Mouse (Mus musculus) embryo, embryonic 10.5 days (tissue): ENCODE data around the gene Smarcd1.
"Not testable (repeated sequence)": the region's sequence is repeated elsewhere in the genome, so short reads cannot be mapped to it uniquely, and the experiment has no call there.

Experiments
- DNase-seq: peaks from one replicate; pipeline ENCODE4 v3.0.0-alpha.2; 2015; ENCODE audit warnings: low spot score

Gene Smarcd1

GRCm38 (mm10) chr15:99715361-99715865 is 13.5 kb downstream of the Smarcd1 start:
- no peak for DNase-seq

DNA sequence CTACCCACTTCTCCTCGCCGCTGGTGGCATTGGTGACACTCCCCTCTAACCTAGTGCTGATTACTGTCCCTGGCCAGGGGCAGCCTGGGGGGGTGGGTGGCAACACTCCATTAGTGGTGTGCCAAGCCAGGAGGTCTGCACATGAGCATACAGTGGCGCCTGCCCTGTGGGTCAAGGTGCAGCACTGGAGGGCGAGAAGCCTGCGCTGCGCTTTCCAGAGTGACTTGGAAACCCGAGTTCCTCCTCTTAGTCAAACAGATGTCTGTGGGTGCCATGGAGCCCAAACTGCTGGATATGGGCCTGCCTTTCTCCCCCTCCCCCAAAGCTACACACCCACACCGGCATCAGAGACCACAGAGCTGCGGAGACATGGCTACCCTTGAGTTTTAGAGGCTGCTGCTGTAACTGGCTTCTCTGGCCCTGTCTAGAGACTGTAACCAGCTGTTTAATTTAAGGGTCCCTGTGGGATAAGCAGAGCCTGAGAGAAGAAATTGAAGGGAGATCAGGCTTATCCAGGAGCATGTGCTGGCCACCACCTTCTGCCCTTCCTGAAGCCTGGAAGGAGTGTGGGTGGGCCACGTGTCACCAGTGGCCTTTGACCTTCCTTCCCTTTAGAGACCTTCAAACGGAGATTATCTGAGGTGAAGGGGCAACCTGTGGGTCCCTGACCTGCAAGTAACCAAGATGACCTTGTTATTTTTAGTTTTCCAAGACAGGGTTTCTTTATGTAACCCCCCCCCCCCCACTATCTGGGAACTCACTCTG is 14.2 kb downstream of the Smarcd1 start:
- DNase-seq, result no peak

GRCm38 (mm10) chr15:99716814-99717213 is 14.9 kb downstream of the Smarcd1 start:
- DNase-seq, result no peak

- no peak for DNase-seq
These were observed 15.7 kb downstream of the Smarcd1 start, which contains the start of gene Gpd1 for GRCm38 (mm10) chr15:99717386-99718334. TSS of gene Gpd1 (plus strand) at chr15:99717515.

- no peak for DNase-seq
These were observed 16.6 kb downstream of the Smarcd1 start for GRCm38 (mm10) chr15:99718461-99719021.

- DNase-seq, result no peak
These were observed 17.9 kb downstream of the Smarcd1 start for GRCm38 (mm10) chr15:99719865-99720264.

DNA sequence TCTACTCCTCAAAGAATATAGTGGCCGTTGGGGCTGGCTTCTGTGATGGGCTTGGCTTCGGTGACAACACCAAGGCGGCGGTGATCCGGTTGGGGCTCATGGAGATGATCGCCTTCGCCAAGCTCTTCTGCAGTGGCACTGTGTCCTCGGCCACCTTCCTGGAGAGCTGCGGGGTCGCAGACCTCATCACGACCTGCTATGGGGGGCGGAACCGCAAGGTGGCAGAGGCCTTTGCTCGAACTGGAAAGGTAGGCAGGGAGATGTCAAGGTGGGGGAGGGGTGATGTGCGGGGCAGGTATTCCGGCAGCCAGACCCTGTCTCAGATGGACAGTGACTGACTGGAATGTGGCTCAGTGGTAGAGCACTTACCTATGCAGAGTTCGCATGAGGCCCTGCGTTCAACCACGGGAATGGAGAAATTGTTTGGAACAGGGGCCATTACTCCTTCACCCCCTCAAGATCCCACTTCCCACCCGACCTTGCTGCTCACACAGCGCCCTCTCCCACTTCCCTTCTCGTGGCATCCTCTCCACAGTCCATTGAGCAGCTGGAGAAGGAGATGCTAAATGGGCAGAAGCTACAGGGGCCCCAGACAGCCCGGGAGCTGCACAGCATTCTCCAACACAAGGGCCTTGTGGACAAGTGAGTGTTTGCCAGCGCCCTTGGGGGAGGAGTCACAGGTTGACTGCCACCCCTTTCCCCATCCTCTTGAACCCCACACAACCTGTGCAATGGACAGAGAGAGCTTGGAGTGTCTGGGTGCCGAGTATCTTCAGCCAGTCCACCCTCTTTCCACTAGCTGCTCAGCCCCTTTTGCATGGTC is 20.2 kb downstream of the Smarcd1 start:
- DNase-seq, result no peak

GRCm38 (mm10) chr15:99723120-99723514 is 21.2 kb downstream of the Smarcd1 start:
- DNase-seq, result no peak

- DNase-seq, result peak; percentile 63
These were observed 21.8 kb downstream of the Smarcd1 start for GRCm38 (mm10) chr15:99723515-99724291.

DNA sequence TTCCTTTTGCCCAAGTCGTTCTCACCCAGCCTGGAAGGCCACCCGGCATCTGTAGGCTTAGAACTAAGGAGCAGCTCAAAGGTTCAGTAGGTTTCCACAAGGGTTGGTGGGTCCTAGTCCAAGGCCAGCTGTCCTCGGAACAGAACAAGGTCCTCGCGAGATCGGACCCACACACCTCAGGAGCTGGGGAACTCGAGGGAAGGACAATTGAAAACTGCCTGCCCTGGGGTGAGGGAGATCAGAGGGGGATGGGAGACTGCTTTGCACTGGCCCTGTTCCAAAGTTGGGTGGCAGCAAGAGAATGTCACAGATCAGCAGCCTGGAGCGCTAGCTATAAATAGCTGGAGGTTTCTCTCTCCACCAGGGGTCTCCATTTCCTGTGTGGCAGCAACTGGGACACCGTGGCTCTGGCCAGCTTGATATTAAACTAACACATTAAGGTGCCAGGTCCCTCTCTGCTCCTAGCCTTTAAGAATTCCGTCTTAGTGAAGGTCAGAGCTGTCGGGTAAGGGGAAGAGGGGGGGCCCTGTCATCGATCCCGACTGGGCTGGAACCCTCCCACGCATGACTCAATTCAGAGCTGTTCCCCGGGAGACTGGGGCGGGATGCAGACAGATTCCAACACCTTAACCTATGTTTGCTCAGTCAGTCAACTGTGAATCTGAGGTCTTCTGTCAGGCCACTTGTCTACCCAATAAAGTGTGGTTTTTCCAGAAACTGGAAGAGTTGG is 22.5 kb downstream of the Smarcd1 start:
- DNase-seq, result peak; percentile 86

DNA sequence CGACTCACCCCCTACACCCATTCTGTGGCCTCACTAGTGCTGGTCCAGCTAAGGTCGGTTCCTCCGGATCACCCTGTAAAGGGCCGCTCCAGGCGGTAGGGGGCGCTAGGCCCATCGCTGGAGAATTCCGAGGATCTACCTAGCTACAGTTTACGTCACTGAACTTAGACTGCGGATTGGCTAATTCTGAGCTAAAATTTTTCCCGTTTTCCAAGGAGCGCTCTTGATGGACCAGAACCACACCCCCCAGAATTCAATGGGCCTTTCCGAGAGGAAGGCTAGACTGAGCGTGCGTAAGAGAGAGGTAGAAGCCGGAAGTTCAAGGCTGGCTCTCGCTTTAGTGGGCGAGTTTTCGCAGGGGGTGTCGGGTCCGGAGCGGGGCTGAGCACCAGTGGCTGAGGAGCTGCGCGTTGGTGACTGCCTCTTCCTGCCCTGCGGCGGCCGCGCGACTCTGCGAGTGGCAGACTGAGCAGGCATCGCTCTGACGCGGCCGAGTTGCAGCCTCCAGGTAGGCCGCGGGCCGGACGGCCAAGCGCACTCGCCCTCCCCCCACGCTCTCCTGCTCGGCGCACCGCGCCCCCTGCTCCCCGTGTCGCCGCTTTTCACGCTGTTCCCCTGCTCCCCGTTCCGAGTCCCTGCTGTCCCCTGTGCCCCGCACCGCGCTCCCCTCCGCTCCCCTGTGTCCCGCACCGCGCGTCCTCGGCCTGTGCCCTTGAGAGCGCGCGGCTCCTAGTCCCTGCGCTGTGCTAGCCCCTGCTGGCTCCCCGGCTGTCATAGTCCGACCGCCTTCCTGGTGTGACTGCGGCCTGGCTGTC is 23.6 kb downstream of the Smarcd1 start, which contains the start of gene Cox14:
Cox14 (plus strand) TSS at position 278 of the 815 bp plus-strand sequence.
- DNase-seq, result peak; percentile 99

DNA sequence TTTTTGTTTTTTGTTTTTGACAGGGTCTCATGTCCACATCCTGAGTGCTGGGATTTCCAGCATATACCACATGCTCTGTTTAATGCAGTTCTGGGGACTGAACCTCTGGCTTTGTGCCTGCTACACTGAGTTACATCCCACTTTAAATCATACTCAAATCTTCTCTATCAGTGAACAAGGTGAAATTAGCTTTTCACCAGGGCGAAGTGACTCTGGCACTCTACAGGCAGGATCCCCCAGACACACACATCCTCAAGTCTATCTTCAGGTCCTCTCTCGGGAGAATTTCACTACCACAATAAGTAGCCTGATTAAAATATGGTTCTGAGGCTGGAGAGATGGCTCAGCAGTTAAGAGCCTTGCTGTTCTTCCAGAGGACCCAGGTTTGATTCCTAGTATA is 24.6 kb downstream of the Smarcd1 start:
- DNase-seq, result no peak

DNA sequence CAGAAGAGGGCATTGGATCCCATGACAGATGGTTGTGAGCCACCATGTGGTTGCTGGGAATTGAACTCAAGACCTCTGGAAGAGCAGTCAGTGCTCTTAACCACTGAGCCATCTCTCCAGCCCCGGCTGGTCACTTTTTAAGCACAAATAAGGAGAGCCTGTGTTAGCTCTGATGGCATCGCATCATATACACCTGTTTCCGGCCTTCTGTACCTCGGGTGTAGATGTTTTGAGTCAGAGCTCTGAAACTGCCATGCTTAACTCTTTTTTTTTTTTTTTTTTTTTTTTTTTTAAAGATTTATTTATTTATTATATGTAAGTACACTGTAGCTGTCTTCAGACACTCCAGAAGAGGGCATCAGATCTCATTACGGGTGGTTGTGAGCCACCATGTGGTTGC is 25.1 kb downstream of the Smarcd1 start:
- DNase-seq, result not testable (repeated sequence)

GRCm38 (mm10) chr15:99727525-99727924 is 25.6 kb downstream of the Smarcd1 start:
- no peak for DNase-seq

DNA sequence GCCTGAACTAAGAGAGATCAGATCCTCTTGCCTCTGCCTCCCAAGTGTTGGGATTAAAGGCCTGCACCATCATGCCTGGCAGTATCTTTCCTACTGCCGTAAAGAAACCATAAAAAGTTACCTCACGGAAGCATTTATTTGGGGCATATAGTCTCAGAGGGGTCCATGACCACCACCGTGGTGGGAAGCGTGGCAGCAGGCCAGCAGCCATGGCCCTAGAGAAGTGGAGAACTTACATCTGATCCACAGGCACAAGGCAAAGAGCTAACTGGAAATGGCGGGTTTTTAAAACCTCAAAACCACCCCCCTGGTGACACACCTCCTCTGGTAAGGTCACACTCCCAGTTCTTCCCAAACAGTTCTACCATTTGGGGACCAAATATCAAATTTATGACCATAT is 26.3 kb downstream of the Smarcd1 start:
- no peak for DNase-seq

GRCm38 (mm10) chr15:99729056-99729783 is 27.3 kb downstream of the Smarcd1 start:
- no peak for DNase-seq

DNA sequence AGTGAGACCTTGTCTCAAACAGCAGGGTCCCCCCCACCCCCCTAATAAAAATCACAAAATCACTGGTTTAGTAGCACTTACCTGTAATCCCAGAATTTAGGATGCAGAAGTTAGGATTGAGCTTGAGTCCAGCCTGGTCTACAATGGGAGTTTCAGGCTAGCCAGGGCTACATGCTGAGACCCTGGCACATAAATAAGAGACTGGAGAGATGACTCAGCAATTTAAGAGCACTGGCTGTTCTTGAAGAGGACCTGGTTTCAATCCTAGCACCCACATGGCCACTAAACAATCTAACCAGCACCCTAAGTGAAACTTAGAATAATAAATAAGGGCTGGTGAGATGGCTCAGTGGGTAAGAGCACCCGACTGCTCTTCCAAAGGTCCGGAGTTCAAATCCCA is 29.2 kb downstream of the Smarcd1 start:
- no peak for DNase-seq

DNA sequence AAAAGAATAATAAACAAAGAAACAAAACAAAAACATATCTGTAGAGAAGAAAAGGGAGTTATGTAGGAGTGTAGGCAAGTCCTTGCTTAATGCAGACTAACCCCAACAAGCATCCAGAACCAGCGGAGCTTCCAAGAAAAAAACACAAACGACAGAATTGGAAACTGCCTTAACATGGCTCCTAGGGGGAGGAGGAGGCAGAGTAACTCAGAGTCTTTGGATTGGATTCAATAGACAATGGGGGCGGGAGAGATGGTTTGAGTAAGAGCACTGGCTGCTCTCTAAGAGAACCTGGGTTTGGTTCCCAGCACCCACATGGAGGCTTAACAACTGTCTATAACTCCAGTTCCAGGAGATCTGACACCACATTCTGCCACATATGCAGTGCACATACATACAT is 29.7 kb downstream of the Smarcd1 start:
- no peak for DNase-seq
